Mouse (Mus musculus) testis, adult 2 months (tissue): ENCODE measurements around the gene Ahdc1. TPM values are rescaled to one million over a fixed set of nuclear protein-coding genes. Genes with fewer than 3 reads are reported as not detected.

Experiments used
- H3K27ac ChIP-seq: fragments of 200-500 bp; 2 replicates; pipeline ENCODE4 v1.5.1; 2012; ENCODE audit warnings: low read depth, low read length; ENCODE audit not compliant: control insufficient read depth, insufficient read depth
- H3K27me3 ChIP-seq: fragments of 200-500 bp; 2 replicates; pipeline ENCODE4 v1.6.1; 2012; ENCODE audit warnings: mild to moderate bottlenecking, low read length, moderate library complexity; ENCODE audit not compliant: control insufficient read depth, insufficient read depth
- H3K36me3 ChIP-seq: fragments of 200-500 bp; 2 replicates; pipeline ENCODE4 v1.6.1; 2012; ENCODE audit warnings: mild to moderate bottlenecking, low read length; ENCODE audit not compliant: control insufficient read depth, insufficient read depth
- H3K4me1 ChIP-seq: fragments of 200-500 bp; 2 replicates; pipeline ENCODE4 v1.6.1; 2012; ENCODE audit warnings: low read length; ENCODE audit not compliant: control insufficient read depth, insufficient read depth
- H3K4me3 ChIP-seq: fragments of 200-500 bp; 2 replicates; pipeline ENCODE4 v1.5.1; 2012; ENCODE audit warnings: low read depth, mild to moderate bottlenecking, low read length, moderate library complexity, mixed read lengths; ENCODE audit not compliant: control insufficient read depth
- CTCF ChIP-seq: fragments of 200-500 bp; IDR thresholded peaks from 2 replicates; pipeline ENCODE4 v1.5.1; 2012; ENCODE audit warnings: low read depth, mild to moderate bottlenecking, inconsistent platforms, low read length, moderate library complexity; ENCODE audit not compliant: control insufficient read depth, insufficient read depth, insufficient replicate concordance
- POLR2A ChIP-seq: fragments of 200-500 bp; IDR thresholded peaks from 2 replicates; pipeline ENCODE4 v1.6.1; 2012; ENCODE audit warnings: low read depth, mild to moderate bottlenecking, inconsistent platforms, low read length, moderate library complexity; ENCODE audit not compliant: control insufficient read depth
- polyA plus RNA-seq: library from polyadenylated mRNA; depleted of rRNA; stranded (reverse); fragments of >200 nt; gene quantifications from 2 replicates; pipeline ENCODE4 v1.2.3, GENCODE M21; 2012

The Ahdc1 gene
- polyA plus RNA-seq, 1 experiment: 65.0 TPM

DNA sequence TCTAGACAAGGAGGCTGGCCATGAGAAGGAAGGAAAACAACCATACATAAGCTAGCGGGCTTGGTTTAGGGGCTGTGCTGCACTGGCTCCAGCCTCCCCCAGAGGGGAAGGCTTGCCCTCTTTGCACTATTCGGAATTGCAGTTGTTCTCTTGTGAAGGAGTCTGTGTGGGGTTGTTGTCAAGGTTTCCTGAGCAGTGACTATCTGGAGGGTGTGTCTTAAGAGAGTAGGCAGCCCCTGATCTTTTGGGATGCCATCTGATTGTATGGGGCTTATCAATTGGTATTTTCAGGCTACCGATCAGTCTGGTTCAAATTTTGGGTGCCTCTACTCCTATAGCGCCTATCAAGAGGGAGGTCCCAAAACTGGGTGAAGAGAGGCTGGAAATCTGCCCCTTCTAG is 31.2 kb downstream of the Ahdc1 start:
- peak overlapping the region; percentile 11; the same call in 1 of the 2 replicates for H3K4me3 ChIP-seq
- no peaks in the 10 kb centered on the region for H3K27me3 ChIP-seq
- TF ChIP-seq POLR2A (no peak), CTCF (no peak)
- H3K36me3 ChIP-seq: no peaks in the 10 kb centered on the region
- peaks cover 54% of the 10 kb centered on the region for H3K4me1 ChIP-seq
- peak overlapping the region; percentile 0; the same call in 1 of the 2 replicates for H3K27ac ChIP-seq

DNA sequence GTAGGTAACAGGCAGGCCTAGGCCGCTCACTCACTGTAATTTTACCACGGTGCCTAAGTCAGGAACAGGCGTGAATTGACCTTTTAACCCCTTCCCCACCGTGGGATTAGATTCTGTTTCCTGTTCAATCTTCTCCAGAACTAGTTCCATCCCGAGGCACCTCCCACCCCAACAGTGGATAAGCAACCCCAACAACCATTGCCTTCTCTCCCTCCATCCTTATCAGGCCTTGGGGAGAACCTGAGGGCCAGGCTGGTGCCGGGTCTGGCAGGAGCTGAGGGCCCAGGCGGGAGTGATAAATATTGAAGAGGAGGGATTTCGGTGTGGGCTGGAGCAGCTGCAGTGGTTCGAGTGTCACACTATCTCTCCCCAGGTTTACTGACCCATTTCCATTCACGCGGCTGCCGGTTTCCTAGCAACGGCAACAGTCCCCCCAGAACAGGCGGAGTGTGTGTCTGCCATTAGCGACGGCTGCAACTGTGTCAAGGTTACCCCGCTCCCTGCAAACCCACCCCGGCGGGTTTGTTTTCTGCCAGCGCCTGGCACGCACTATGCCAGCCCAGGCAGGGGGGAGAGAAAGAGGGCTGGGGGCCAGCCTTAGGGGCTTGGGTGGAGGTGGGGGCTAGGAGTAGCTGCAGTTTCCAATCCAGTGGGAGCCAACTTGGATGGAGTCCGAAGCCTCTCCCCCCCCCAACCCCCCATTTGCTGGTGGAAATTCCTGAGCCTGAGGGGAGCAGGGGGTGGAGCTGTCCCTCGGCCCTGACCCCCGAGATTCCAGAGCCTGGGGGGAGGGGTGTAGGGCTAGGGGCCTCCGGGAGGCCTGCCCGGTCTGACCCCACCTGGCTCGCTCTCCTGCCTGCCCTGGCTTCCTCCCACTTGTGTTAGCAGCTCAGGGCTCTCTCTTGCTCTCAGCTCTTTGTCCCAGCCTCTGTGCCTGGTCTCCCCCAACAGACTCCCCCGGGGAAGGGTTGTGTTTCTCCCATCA is 31.9 kb downstream of the Ahdc1 start:
- H3K4me3 ChIP-seq: no peak overlapping the region; the same call in 1 of the 2 replicates
- no peaks in the 10 kb centered on the region for H3K36me3 ChIP-seq
- TF ChIP-seq POLR2A: no peak
- no peak for TF ChIP-seq CTCF
- peak overlapping the region; percentile 39; the same call in 1 of the 2 replicates for H3K27ac ChIP-seq
- no peaks in the 10 kb centered on the region for H3K27me3 ChIP-seq
- H3K4me1 ChIP-seq: peaks cover 54% of the 10 kb centered on the region

- Histone ChIP-seq H3K36me3 (no peaks in the 10 kb centered on the region), H3K27ac (peak overlapping the region; percentile 23; the same call in 1 of the 2 replicates), H3K4me1 (peaks cover 49% of the 10 kb centered on the region), H3K27me3 (no peaks in the 10 kb centered on the region), H3K4me3 (no peak overlapping the region)
- TF ChIP-seq CTCF (no peak), POLR2A (no peak)
Measured at GRCm38 (mm10) chr4:133043798-133044646, 33.0 kb downstream of the Ahdc1 start.

GRCm38 (mm10) chr4:133044647-133045094 is 33.6 kb downstream of the Ahdc1 start:
- H3K4me3 ChIP-seq: no peak overlapping the region
- TF ChIP-seq POLR2A: no peak
- TF ChIP-seq CTCF: no peak
- no peaks in the 10 kb centered on the region for H3K27me3 ChIP-seq
- no peaks in the 10 kb centered on the region for H3K36me3 ChIP-seq
- H3K4me1 ChIP-seq: peaks cover 52% of the 10 kb centered on the region
- H3K27ac ChIP-seq: no peak overlapping the region

- Histone ChIP-seq H3K27me3 (no peaks in the 10 kb centered on the region), H3K4me3 (no peak overlapping the region), H3K27ac (no peak overlapping the region), H3K4me1 (peaks cover 48% of the 10 kb centered on the region), H3K36me3 (no peaks in the 10 kb centered on the region)
- TF ChIP-seq POLR2A (no peak), CTCF (no peak)
Measured at GRCm38 (mm10) chr4:133045771-133046474, 34.9 kb downstream of the Ahdc1 start.

DNA sequence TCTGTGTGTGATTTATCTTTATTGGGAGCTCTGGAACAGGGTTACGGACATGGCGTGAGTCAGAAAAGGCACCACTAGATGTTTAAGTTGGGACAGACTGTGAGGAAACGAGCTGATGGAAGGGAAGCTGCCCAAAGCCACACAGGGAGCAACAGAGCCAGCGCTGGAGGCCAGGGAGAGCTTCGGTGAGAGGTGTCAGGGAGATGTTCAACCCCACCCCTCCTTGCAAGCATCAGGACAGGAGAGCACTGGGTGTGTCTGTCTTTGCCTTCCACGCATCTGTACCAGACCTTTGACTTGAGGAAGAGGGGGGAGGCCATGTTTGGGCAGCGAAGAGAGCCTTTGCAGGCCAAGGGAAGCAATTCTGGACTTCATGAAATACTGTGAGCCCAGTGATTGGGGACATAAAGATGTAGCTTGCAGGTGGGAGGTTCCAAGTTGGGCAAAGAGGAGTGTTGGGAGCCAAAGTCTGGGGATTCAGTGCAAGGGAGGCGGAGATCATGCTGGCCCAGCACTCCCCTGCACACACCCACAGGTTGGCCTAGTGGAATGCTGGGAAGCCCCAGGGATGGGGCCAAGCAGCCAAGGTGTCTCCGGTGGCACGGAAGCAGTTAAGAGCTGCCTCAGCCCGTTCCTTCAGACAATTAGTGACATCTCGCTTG is 35.8 kb downstream of the Ahdc1 start:
- TF ChIP-seq CTCF: no peak
- no peak for TF ChIP-seq POLR2A
- H3K36me3 ChIP-seq: no peaks in the 10 kb centered on the region
- no peaks in the 10 kb centered on the region for H3K27me3 ChIP-seq
- no peak overlapping the region for H3K27ac ChIP-seq
- H3K4me3 ChIP-seq: no peak overlapping the region
- peaks cover 41% of the 10 kb centered on the region for H3K4me1 ChIP-seq
